Mouse (Mus musculus) C2C12 (cell line): ENCODE data around the gene Lrtm2. TPM values are rescaled to one million over a fixed set of nuclear protein-coding genes. Genes with fewer than 3 reads are reported as not detected.

ENCODE experiments used
- H3K27me3 ChIP-seq: one replicate; pipeline ENCODE4 v1.6.1; 2011; ENCODE audit not compliant: control insufficient read depth, insufficient read depth, insufficient read length
- H3K36me3 ChIP-seq: one replicate; pipeline ENCODE4 v1.6.1; 2011; ENCODE audit not compliant: control insufficient read depth, insufficient read depth
- H3K4me3 ChIP-seq: one replicate; pipeline ENCODE4 v1.5.1; 2011; ENCODE audit warnings: mild to moderate bottlenecking, control low read depth; ENCODE audit not compliant: poor library complexity, insufficient read depth, severe bottlenecking
- H3K79me2 ChIP-seq: one replicate; pipeline ENCODE4 v1.6.1; 2011; ENCODE audit not compliant: control insufficient read depth, insufficient read depth
- H3K79me3 ChIP-seq: one replicate; pipeline ENCODE4 v1.6.1; 2011; ENCODE audit warnings: low read depth, control low read depth
- H3ac ChIP-seq: one replicate; pipeline ENCODE3; 2011; ENCODE audit warnings: low read depth; ENCODE audit not compliant: control insufficient read depth, insufficient read length
- CEBPB ChIP-seq: IDR thresholded peaks from one replicate; pipeline ENCODE4 v1.6.1; 2011; ENCODE audit warnings: low read depth, mild to moderate bottlenecking, control low read depth, moderate library complexity
- CTCF ChIP-seq: IDR thresholded peaks from one replicate; pipeline ENCODE4 v1.5.1; 2011; ENCODE audit not compliant: control insufficient read depth, insufficient read depth, insufficient read length
- FOSL1 ChIP-seq: IDR thresholded peaks from one replicate; pipeline ENCODE4 v1.8.0; 2011; ENCODE audit warnings: mild to moderate bottlenecking, low read length; ENCODE audit not compliant: poor library complexity, insufficient read depth, severe bottlenecking
- MAX ChIP-seq: IDR thresholded peaks from one replicate; pipeline ENCODE4 v1.6.1; 2011; ENCODE audit warnings: mild to moderate bottlenecking, control low read depth
- MYOD1 ChIP-seq: IDR thresholded peaks from one replicate; pipeline ENCODE4 v1.6.1; 2011; ENCODE audit warnings: low read depth; ENCODE audit not compliant: control insufficient read depth, insufficient read length
- MYOG ChIP-seq: IDR thresholded peaks from one replicate; pipeline ENCODE4 v1.6.1; 2011; ENCODE audit not compliant: control insufficient read depth, insufficient read length; ENCODE audit errors: extremely low read depth
- USF1 ChIP-seq: IDR thresholded peaks from one replicate; pipeline ENCODE4 v1.6.1; 2011; ENCODE audit warnings: low read depth, mild to moderate bottlenecking, control low read depth, moderate library complexity
- polyA plus RNA-seq: library from polyadenylated mRNA; unstranded; fragments of >200 nt; fragmentation: generic; extraction: Trizol; gene quantifications from one replicate; pipeline ENCODE4 v1.2.1, GENCODE M21; 2012; ENCODE audit warnings: missing spikeins

The Lrtm2 gene
- polyA plus RNA-seq, 1 experiment: not detected

DNA sequence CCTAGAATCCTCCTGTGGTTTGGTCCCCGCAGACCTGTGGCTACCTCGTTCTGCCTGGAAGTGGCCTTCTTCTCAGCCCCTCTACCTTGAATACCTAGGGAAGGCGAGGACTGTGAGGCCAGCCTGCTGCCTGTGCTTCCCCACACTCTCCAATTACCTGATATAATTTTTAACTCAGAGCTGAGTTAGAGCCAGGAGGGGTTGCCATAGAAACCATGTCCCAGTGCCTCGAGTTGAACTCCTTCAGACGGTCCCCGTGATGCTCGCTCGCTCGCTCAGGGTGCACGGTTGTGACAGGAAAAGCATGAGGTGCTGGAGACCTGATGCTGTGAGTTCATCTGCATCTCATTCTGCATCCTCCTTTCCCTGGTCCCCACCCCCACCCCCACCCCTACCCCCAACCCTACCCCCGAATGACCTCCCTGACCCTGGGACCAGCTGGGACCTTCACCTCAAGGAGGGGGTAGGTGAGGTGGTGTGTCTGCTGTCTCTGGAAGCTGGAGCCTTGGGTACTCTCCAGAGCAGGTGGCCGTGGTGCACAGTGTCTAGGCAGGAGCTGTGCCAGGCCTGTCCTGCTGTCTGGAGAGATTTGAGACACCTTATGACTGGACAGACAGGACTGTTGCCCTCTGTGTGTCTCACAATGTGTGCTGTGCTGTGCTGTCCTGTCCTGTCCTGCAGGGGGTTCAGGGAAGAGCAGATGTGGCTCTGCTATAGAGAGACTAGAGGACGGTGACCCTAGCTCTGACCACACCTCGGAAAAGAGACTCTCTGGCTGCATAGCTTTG is 16.8 kb downstream of the Lrtm2 start:
- Histone ChIP-seq H3K4me3 (no peak overlapping the region), H3ac (no peak overlapping the region), H3K79me2 (no peaks in the 10 kb centered on the region), H3K79me3 (no peaks in the 10 kb centered on the region), H3K27me3 (peaks cover 85% of the 10 kb centered on the region), H3K36me3 (no peaks in the 10 kb centered on the region)
- no peak for TF ChIP-seq MYOG
- no peak for TF ChIP-seq MYOD1
- no peak for TF ChIP-seq CEBPB
- TF ChIP-seq FOSL1: no peak
- no peak for TF ChIP-seq CTCF
- no peak for TF ChIP-seq MAX
- TF ChIP-seq USF1: no peak

DNA sequence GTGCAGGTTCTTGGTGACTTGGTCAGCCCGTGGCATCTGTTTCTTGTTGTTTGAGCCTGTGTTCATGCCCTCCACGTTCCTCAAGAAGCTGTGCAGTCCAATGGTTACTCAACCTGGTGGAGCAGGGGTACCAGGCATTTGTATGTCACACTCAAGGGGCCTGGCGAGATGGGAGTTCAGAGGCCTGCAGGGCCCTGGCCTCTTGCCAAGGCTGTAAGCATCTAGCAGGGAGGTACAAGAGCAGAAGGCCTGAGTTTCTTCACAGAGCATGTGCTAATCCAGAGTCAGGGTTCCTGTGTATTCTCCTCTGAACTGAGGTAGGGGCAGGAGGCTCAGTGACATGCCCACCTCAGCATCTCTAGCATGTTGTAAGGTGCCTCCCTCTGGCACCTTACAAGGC is 17.5 kb downstream of the Lrtm2 start:
- TF ChIP-seq MYOD1: no peak
- TF ChIP-seq CTCF: no peak
- TF ChIP-seq MAX: no peak
- TF ChIP-seq CEBPB: no peak
- no peak for TF ChIP-seq MYOG
- no peak for TF ChIP-seq USF1
- TF ChIP-seq FOSL1: no peak
- Histone ChIP-seq H3K36me3 (no peaks in the 10 kb centered on the region), H3ac (no peak overlapping the region), H3K4me3 (no peak overlapping the region), H3K79me2 (no peaks in the 10 kb centered on the region), H3K27me3 (peaks cover 87% of the 10 kb centered on the region), H3K79me3 (no peaks in the 10 kb centered on the region)

DNA sequence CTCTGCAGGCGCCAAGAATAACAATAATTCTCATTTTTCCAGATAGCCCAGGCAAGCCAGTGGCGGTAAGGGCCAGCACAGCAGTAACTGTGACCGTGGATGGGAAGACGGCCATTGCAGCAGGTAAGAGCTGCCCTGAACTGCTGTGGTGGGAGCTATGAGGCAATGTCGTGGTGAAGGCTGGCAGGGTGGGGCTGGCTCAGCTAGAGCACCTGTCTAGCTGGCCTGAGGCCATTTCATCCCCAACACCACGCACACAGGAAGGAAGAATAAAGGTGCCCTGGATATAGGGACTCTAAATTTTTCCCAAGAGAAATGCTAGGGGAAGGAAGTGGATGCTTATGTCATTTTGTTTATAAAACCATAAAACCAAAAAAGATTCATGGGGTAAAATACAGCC is 18.2 kb downstream of the Lrtm2 start:
- H3K79me2 ChIP-seq: no peaks in the 10 kb centered on the region
- no peak overlapping the region for H3ac ChIP-seq
- peaks cover 87% of the 10 kb centered on the region for H3K27me3 ChIP-seq
- H3K79me3 ChIP-seq: no peaks in the 10 kb centered on the region
- H3K4me3 ChIP-seq: no peak overlapping the region
- TF ChIP-seq MYOG: no peak
- TF ChIP-seq MYOD1: no peak
- no peak for TF ChIP-seq CTCF
- TF ChIP-seq USF1: no peak
- no peak for TF ChIP-seq CEBPB
- no peak for TF ChIP-seq MAX
- TF ChIP-seq FOSL1: no peak
- H3K36me3 ChIP-seq: no peaks in the 10 kb centered on the region

DNA sequence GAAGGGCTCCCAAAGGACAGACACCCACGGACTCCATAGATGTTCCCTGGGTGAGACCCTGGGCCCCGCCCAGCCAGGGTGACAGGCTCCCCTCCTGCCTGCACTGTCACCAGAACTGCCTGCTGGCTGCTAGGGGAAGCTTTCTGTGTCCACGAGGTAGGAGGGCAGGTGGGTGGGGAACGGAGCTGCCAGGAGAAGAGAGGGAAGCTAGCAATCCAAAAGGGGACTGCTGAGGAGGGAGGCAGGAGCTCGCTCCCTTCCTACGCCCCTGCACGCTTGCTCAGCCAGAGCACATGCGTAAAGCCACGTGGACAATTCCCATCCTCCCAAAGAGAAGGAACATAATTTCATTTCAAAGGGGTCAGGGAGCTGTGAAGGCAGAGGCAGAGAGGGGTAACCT is 20.4 kb downstream of the Lrtm2 start:
- Histone ChIP-seq H3K36me3 (no peaks in the 10 kb centered on the region), H3K79me3 (no peaks in the 10 kb centered on the region), H3K27me3 (peaks cover 83% of the 10 kb centered on the region), H3ac (no peak overlapping the region), H3K4me3 (no peak overlapping the region), H3K79me2 (no peaks in the 10 kb centered on the region)
- TF ChIP-seq CEBPB (no peak), CTCF (no peak), MYOD1 (no peak), MAX (no peak), USF1 (no peak), MYOG (no peak), FOSL1 (no peak)

DNA sequence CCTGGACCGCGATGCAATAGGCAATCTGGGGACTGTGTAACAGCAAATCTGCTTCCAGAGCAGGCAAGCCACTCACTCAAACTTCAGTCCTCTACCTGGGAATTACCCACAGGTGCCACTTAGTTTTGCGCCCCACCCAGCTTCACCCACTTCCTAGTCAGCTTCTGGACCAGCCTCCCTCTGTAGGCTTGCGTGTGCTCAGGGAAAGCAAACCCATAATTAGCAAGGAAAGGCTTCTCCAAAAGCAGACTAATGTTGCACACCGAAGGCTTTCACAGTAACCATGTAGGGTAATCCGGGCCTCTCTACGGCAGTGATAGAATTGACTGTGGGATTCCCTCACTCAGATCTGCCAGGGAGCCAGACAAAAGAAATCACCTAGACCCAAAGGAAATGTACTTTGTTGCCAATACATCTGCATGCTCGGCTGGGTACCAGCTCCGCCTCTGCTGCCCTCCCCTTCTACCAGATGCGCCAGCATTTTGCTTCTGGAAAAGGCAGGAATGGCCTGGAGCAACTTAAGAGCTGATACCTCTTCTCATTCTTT is 22.6 kb downstream of the Lrtm2 start:
- Histone ChIP-seq H3K4me3 (no peak overlapping the region), H3K79me3 (no peaks in the 10 kb centered on the region), H3K79me2 (no peaks in the 10 kb centered on the region), H3K36me3 (no peaks in the 10 kb centered on the region), H3ac (no peak overlapping the region), H3K27me3 (peaks cover 84% of the 10 kb centered on the region)
- TF ChIP-seq MYOG: no peak
- no peak for TF ChIP-seq CEBPB
- TF ChIP-seq FOSL1: no peak
- no peak for TF ChIP-seq CTCF
- no peak for TF ChIP-seq MAX
- no peak for TF ChIP-seq MYOD1
- TF ChIP-seq USF1: no peak

DNA sequence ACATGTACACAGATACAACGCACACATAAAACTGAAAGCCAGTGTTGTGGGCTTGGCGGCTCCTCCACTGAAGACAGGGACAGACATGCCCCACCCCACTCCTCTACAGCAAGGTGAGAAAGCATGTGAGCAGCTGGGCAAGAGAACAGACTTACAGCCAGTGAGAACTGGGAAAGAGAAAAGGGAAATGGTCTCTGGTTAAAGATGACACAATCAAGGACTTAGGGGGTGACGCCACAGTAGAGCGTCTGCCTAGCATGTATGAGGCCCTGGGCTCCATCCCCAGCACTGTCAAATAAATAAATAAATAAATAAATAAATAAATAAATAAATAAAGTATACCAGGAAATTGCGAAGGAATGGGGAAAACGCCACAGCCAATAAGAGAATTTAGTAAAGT is 27.2 kb downstream of the Lrtm2 start:
- Histone ChIP-seq H3K79me3 (no peaks in the 10 kb centered on the region), H3ac (no peak overlapping the region), H3K36me3 (no peaks in the 10 kb centered on the region), H3K79me2 (no peaks in the 10 kb centered on the region), H3K27me3 (peaks cover 57% of the 10 kb centered on the region), H3K4me3 (no peak overlapping the region)
- TF ChIP-seq CTCF (no peak), MAX (no peak), CEBPB (no peak), FOSL1 (no peak), MYOD1 (no peak), MYOG (no peak), USF1 (no peak)
